Mouse (Mus musculus): ENCODE data around the gene Klk11. TPM values are rescaled to one million over a fixed set of nuclear protein-coding genes. Genes with fewer than 3 reads are reported as not detected.

Klk11 gene
- polyA plus RNA-seq (2012; rRNA removed) = not detected in 2 replicates

- H3K27ac ChIP-seq (ENCODE audit: insufficient read depth, low read length) = no peak within 1 kb of the TSS
- H3K27me3 ChIP-seq (ENCODE audit: control insufficient read depth, insufficient read depth, low read length) = no peaks in the 10 kb centered on the region
- H3K4me3 ChIP-seq (replicated peaks; ENCODE audit: insufficient read depth, low read depth, low read length) = no peak within 1 kb of the TSS
- no peak for DNase-seq
- WGBS = 85% methylated on average over 5 of the region's 5 CpGs
- TF ChIP-seq POLR2A (IDR thresholded peaks at IDR 0.05; ENCODE audit: borderline replicate concordance, insufficient read depth, low read length) (no peak), CTCF (IDR thresholded peaks at IDR 0.05; ENCODE audit: borderline replicate concordance, insufficient read depth, low read depth, low read length) (no peak)
- no peaks in the 10 kb centered on the region for H3K4me1 ChIP-seq (ENCODE audit: control insufficient read depth, insufficient read depth, low read length)
These were observed at the start of gene Klk11 for GRCm38 (mm10) chr7:43774364-43774763. Klk11 (plus strand) TSS chr7:43774604.

- TF ChIP-seq POLR2A (IDR thresholded peaks at IDR 0.05; ENCODE audit: borderline replicate concordance, insufficient read depth, low read length) (no peak), CTCF (IDR thresholded peaks at IDR 0.05; ENCODE audit: borderline replicate concordance, insufficient read depth, low read depth, low read length) (no peak)
- no peak overlapping the region for H3K27ac ChIP-seq (ENCODE audit: insufficient read depth, low read length)
- 5% methylated on average over 1 of the region's 1 CpGs for WGBS
- no peaks in the 10 kb centered on the region for H3K4me1 ChIP-seq (ENCODE audit: control insufficient read depth, insufficient read depth, low read length)
- DNase-seq = no peak
- no peaks in the 10 kb centered on the region for H3K27me3 ChIP-seq (ENCODE audit: control insufficient read depth, insufficient read depth, low read length)
- no peak overlapping the region for H3K4me3 ChIP-seq (replicated peaks; ENCODE audit: insufficient read depth, low read depth, low read length)
These were observed 26.6 kb upstream of the Klk11 start for GRCm38 (mm10) chr7:43747788-43748187.

GRCm38 (mm10) chr7:43752806-43753205 is 21.6 kb upstream of the Klk11 start:
- no peak for DNase-seq
- no peak for TF ChIP-seq CTCF (IDR thresholded peaks at IDR 0.05; ENCODE audit: borderline replicate concordance, insufficient read depth, low read depth, low read length)
- TF ChIP-seq POLR2A (IDR thresholded peaks at IDR 0.05; ENCODE audit: borderline replicate concordance, insufficient read depth, low read length) = no peak
- Histone ChIP-seq H3K27ac (ENCODE audit: insufficient read depth, low read length) (no peak overlapping the region), H3K4me1 (ENCODE audit: control insufficient read depth, insufficient read depth, low read length) (no peaks in the 10 kb centered on the region), H3K4me3 (replicated peaks; ENCODE audit: insufficient read depth, low read depth, low read length) (no peak overlapping the region), H3K27me3 (ENCODE audit: control insufficient read depth, insufficient read depth, low read length) (no peaks in the 10 kb centered on the region)
- 31% methylated on average over 2 of the region's 2 CpGs for WGBS

- no peak overlapping the region for H3K4me3 ChIP-seq (replicated peaks; ENCODE audit: insufficient read depth, low read depth, low read length)
- no peaks in the 10 kb centered on the region for H3K4me1 ChIP-seq (ENCODE audit: control insufficient read depth, insufficient read depth, low read length)
- no peak for TF ChIP-seq POLR2A (IDR thresholded peaks at IDR 0.05; ENCODE audit: borderline replicate concordance, insufficient read depth, low read length)
- no peak for TF ChIP-seq CTCF (IDR thresholded peaks at IDR 0.05; ENCODE audit: borderline replicate concordance, insufficient read depth, low read depth, low read length)
- no peak overlapping the region for H3K27ac ChIP-seq (ENCODE audit: insufficient read depth, low read length)
- 23% methylated on average over 8 of the region's 8 CpGs for WGBS
- DNase-seq = no peak
- no peaks in the 10 kb centered on the region for H3K27me3 ChIP-seq (ENCODE audit: control insufficient read depth, insufficient read depth, low read length)
These were observed 7.9 kb upstream of the Klk11 start for GRCm38 (mm10) chr7:43766484-43766883.

GRCm38 (mm10) chr7:43768597-43768996 is 5.8 kb upstream of the Klk11 start, which contains the start of gene Klk12:
Klk12 (plus strand) TSS chr7:43768897.
- H3K4me1 ChIP-seq (ENCODE audit: control insufficient read depth, insufficient read depth, low read length) = no peaks in the 10 kb centered on the region
- H3K27ac ChIP-seq (ENCODE audit: insufficient read depth, low read length) = no peak within 1 kb of the TSS
- no peak for TF ChIP-seq CTCF (IDR thresholded peaks at IDR 0.05; ENCODE audit: borderline replicate concordance, insufficient read depth, low read depth, low read length)
- TF ChIP-seq POLR2A (IDR thresholded peaks at IDR 0.05; ENCODE audit: borderline replicate concordance, insufficient read depth, low read length) = no peak
- H3K27me3 ChIP-seq (ENCODE audit: control insufficient read depth, insufficient read depth, low read length) = no peaks in the 10 kb centered on the region
- H3K4me3 ChIP-seq (replicated peaks; ENCODE audit: insufficient read depth, low read depth, low read length) = no peak within 1 kb of the TSS
- no peak for DNase-seq
- 84% methylated on average over 4 of the region's 4 CpGs for WGBS

GRCm38 (mm10) chr7:43769636-43770035 is 4.8 kb upstream of the Klk11 start:
- TF ChIP-seq POLR2A (IDR thresholded peaks at IDR 0.05; ENCODE audit: borderline replicate concordance, insufficient read depth, low read length) (no peak), CTCF (IDR thresholded peaks at IDR 0.05; ENCODE audit: borderline replicate concordance, insufficient read depth, low read depth, low read length) (no peak)
- Histone ChIP-seq H3K4me1 (ENCODE audit: control insufficient read depth, insufficient read depth, low read length) (no peaks in the 10 kb centered on the region), H3K27me3 (ENCODE audit: control insufficient read depth, insufficient read depth, low read length) (no peaks in the 10 kb centered on the region), H3K4me3 (replicated peaks; ENCODE audit: insufficient read depth, low read depth, low read length) (no peak overlapping the region), H3K27ac (ENCODE audit: insufficient read depth, low read length) (no peak overlapping the region)
- WGBS = 93% methylated on average over 8 of the region's 8 CpGs
- no peak for DNase-seq

GRCm38 (mm10) chr7:43770701-43771100 is 3.7 kb upstream of the Klk11 start:
- Histone ChIP-seq H3K4me1 (ENCODE audit: control insufficient read depth, insufficient read depth, low read length) (no peaks in the 10 kb centered on the region), H3K4me3 (replicated peaks; ENCODE audit: insufficient read depth, low read depth, low read length) (no peak overlapping the region), H3K27me3 (ENCODE audit: control insufficient read depth, insufficient read depth, low read length) (no peaks in the 10 kb centered on the region), H3K27ac (ENCODE audit: insufficient read depth, low read length) (no peak overlapping the region)
- no peak for DNase-seq
- WGBS = 92% methylated on average over 10 of the region's 10 CpGs
- TF ChIP-seq CTCF (IDR thresholded peaks at IDR 0.05; ENCODE audit: borderline replicate concordance, insufficient read depth, low read depth, low read length) = no peak

- Histone ChIP-seq H3K27ac (ENCODE audit: insufficient read depth, low read length) (no peak overlapping the region), H3K27me3 (ENCODE audit: control insufficient read depth, insufficient read depth, low read length) (no peaks in the 10 kb centered on the region), H3K4me3 (replicated peaks; ENCODE audit: insufficient read depth, low read depth, low read length) (no peak overlapping the region), H3K4me1 (ENCODE audit: control insufficient read depth, insufficient read depth, low read length) (no peaks in the 10 kb centered on the region)
- DNase-seq = no peak
- WGBS = 90% methylated on average over 6 of the region's 6 CpGs
- no peak for TF ChIP-seq CTCF (IDR thresholded peaks at IDR 0.05; ENCODE audit: borderline replicate concordance, insufficient read depth, low read depth, low read length)
- TF ChIP-seq POLR2A (IDR thresholded peaks at IDR 0.05; ENCODE audit: borderline replicate concordance, insufficient read depth, low read length) = no peak
These were observed 2.5 kb upstream of the Klk11 start for GRCm38 (mm10) chr7:43771916-43772315.

Data from cerebellum, adult 2 months (tissue).